Mouse (Mus musculus): ENCODE results near the gene Rab10. TPM values are rescaled to one million over a fixed set of nuclear protein-coding genes. Genes with fewer than 3 reads are reported as not detected.

Rab10 gene
- 96.8 to 104 TPM (median 103 TPM) in 4 replicates for total RNA-seq (2023)

DNA sequence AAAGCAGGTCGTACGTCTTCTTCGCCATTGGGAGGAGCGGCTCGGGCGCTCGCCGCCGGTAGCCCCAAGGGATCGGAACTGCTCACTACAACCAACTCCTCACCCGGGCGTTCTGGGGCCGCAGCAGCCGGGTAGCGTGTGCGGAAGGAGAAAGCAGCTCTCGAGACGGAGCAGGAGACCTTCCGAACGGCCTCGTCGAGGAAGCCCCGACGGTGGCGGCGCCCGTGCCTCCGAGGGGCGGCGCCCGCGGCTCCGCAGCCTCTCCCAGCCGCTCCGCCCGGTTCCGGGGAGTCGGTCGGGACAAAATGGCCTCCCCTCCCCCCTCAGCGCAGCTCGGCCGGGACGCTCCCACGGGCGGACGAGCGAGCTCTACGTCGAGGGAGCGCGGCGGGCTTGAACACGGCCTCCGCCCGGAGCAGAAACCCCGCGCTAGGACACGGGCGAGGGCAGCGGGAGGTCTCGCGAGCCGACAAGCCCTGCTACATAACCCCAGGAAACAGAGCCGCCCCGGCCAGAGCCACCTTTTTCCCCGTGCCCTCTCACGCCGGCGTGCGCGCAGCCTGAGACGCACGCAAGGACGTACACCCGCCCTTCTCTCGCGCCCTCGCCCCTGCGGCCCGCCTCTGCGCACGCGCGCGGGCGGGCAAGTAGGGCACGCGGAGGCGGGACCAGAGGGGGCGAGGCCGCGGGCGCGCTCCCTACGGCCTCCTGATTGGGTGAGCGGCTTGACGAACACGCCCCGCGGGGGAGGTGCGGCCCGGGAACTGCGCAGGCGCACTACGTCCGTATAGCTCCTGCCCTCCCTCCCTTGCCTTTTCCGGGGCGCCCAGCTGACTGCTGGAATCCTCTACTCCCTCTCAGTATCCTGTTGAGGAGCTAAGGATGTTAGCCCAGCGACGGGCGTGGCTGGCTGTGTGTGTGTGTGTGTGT lies at the start of gene Rab10:
Rab10 (minus strand) TSS at position 579 of the 930 bp plus-strand sequence.

Other genes starting within 250 kb of the Rab10 start
- gene Kif3c, start 55.2 kb upstream of the Rab10 start, total RNA-seq (2023) = 10.6 to 12.3 TPM (median 10.8 TPM) in 4 replicates
- gene Asxl2, start 116.9 kb upstream of the Rab10 start, total RNA-seq (2023) = 69.4 to 77.6 TPM (median 71.1 TPM) in 4 replicates